Mouse (Mus musculus) spleen, adult 18-20 months (tissue): Measurements from ENCODE around the gene Hsp90ab1.

ENCODE experiments used
- DNase-seq, 2 experiments: peaks; one replicate each; pipeline ENCODE4 v3.0.0; 2022; ENCODE audit warnings: mixed read lengths in 2 of 2

Gene Hsp90ab1

GRCm38 (mm10) chr17:45573087-45573779 lies at the start of gene Hsp90ab1:
Hsp90ab1 (minus strand) TSS chr17:45573271.
- peak; percentile 98 to 100 for DNase-seq

- peak in 1 of 2 experiments; percentile 14 for DNase-seq
Observed at GRCm38 (mm10) chr17:45619386-45620256, 46.5 kb upstream of the Hsp90ab1 start.

- peak in 1 of 2 experiments; percentile 42 for DNase-seq
Observed at GRCm38 (mm10) chr17:45618941-45619385, 45.9 kb upstream of the Hsp90ab1 start.

- DNase-seq, result no peak
Observed at GRCm38 (mm10) chr17:45617655-45618054, 44.6 kb upstream of the Hsp90ab1 start.

GRCm38 (mm10) chr17:45616679-45617078 lies 43.6 kb upstream of the Hsp90ab1 start:
- no peak for DNase-seq

GRCm38 (mm10) chr17:45616046-45616650 lies 43.1 kb upstream of the Hsp90ab1 start:
- no peak for DNase-seq

- no peak for DNase-seq
Observed at GRCm38 (mm10) chr17:45612921-45613320, 39.9 kb upstream of the Hsp90ab1 start.

- DNase-seq, result no peak
Observed at GRCm38 (mm10) chr17:45612008-45612407, 38.9 kb upstream of the Hsp90ab1 start.

GRCm38 (mm10) chr17:45610144-45610866 lies 37.2 kb upstream of the Hsp90ab1 start:
- DNase-seq, result no peak

- DNase-seq, result no peak
Observed at GRCm38 (mm10) chr17:45608396-45608795, 35.3 kb upstream of the Hsp90ab1 start.

GRCm38 (mm10) chr17:45606992-45607879 lies 34.2 kb upstream of the Hsp90ab1 start:
- DNase-seq, result no peak

GRCm38 (mm10) chr17:45602984-45603383 lies 29.9 kb upstream of the Hsp90ab1 start:
- DNase-seq, result no peak

- no peak for DNase-seq
Observed at GRCm38 (mm10) chr17:45601877-45602304, 28.8 kb upstream of the Hsp90ab1 start, which contains the start of gene Mymx. Mymx (minus strand) TSS chr17:45602102.

GRCm38 (mm10) chr17:45601325-45601724 lies 28.3 kb upstream of the Hsp90ab1 start:
- no peak for DNase-seq

GRCm38 (mm10) chr17:45600267-45600666 lies 27.2 kb upstream of the Hsp90ab1 start:
- DNase-seq, result no peak

- DNase-seq, result peak in 1 of 2 experiments; percentile 35
Observed at GRCm38 (mm10) chr17:45599446-45600242, 26.6 kb upstream of the Hsp90ab1 start, which contains the start of gene Slc29a1. Slc29a1 (minus strand) TSS chr17:45599606.

GRCm38 (mm10) chr17:45598891-45599290 lies 25.8 kb upstream of the Hsp90ab1 start:
- no peak for DNase-seq

GRCm38 (mm10) chr17:45598376-45598775 lies 25.3 kb upstream of the Hsp90ab1 start:
- DNase-seq, result no peak

- DNase-seq, result no peak
Observed at GRCm38 (mm10) chr17:45597787-45598186, 24.7 kb upstream of the Hsp90ab1 start.

GRCm38 (mm10) chr17:45596631-45597396 lies 23.7 kb upstream of the Hsp90ab1 start:
- peak in 1 of 2 experiments; percentile 58 for DNase-seq
